Mouse (Mus musculus): ENCODE results near the gene Supt7l.

DNA sequence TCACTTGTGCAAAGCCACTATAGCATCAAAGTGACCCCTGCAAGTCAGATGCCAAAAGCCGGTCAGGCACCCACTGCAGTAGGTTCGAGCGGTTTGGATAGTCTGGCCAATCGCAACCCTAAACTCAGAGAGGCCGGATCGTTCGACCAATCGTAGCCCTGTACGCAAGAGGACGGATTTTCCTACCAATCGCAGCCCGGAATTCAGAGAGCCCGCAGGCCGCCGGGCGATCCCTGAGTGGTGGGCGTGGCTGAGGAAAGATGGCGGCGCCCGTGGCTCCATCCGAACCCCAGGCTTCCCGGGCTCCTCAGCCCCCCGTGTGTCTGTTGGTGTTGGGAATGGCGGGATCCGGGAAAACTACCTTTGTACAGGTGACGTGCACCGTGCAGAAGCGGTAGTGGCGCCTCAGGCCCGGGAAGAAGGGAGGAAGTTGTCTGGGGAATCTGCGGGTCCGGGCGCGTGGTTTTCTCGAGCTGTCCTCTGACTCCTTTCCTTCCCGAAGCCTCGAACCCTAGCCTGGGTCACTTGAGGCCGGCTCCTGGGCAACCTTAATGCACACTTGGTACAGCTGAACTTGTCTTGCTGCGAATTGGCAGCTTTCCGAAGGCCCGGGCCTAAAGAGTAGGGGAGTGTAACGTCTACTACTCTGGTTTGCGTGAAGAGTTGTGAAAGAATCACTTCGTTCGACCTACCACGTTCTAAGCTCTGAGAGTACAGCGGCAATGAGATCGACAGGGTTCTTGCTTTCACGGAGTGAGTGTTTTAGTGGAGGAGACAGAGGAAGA lies 32.9 kb downstream of the Supt7l start, which contains the start of gene Gpn1:
- no peak for TF ChIP-seq CTCF (IDR thresholded peaks at IDR 0.05; ENCODE audit: low read depth, low read length)
- TF ChIP-seq POLR2A (IDR thresholded peaks at IDR 0.05; ENCODE audit: insufficient read depth, low read length): no peak
- TF ChIP-seq EP300 (IDR thresholded peaks at IDR 0.05; ENCODE audit: insufficient read depth, low read depth, low read length): no peak

Measured in ES-Bruce4 (cell line).